Mouse (Mus musculus): ENCODE measurements around the gene Podn.

DNA sequence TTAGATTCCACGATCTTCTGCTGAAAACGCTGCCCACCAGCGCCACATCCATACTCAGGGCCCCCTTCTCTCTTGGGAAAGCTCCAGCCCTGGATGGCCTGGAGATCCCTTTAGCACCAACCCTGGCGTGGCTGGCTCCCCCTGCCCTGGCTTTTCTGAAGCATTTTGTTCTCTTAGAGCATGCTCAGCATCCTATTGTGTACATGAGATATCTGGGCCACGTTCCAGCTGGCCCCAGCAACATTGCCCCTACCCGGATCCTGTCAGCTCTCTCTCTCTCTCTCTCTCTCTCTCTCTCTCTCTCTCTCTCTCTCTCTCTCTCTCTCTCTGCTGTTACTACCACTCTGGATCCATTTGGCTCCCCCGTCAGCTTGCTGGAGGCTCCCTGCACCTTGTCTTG is 90.9 kb downstream of the Podn start:
- no peak for TF ChIP-seq CTCF (IDR thresholded peaks at IDR 0.05; ENCODE audit: extremely low read depth, insufficient read length, insufficient replicate concordance, low read depth, low read length)
- TF ChIP-seq POLR2A (IDR thresholded peaks at IDR 0.05; ENCODE audit: low read depth, low read length) = no peak
